Mouse (Mus musculus) liver, postnatal 0 days (tissue): ENCODE measurements around the gene Arhgef17.

ENCODE experiments used
- CTCF ChIP-seq: sonication (generic); IDR thresholded peaks from 2 replicates; pipeline ENCODE4 v1.5.1; 2016; ENCODE audit warnings: antibody characterized with exemption, low read depth
- EP300 ChIP-seq: IDR thresholded peaks from 2 replicates; pipeline ENCODE4 v1.6.1; 2016; ENCODE audit warnings: antibody characterized with exemption, low read depth, mild to moderate bottlenecking

GRCm38 (mm10) chr7:100884460-100884859 lies 47.4 kb downstream of the Arhgef17 start:
- TF ChIP-seq CTCF (no peak), EP300 (no peak)
